Mouse (Mus musculus) megakaryocyte progenitor cell, adult 5-6 weeks (primary cell): Measurements from ENCODE around the gene Ifitm6. TPM values are rescaled to one million over a fixed set of nuclear protein-coding genes. Genes with fewer than 3 reads are reported as not detected.
"Not testable (repeated sequence)": the region's sequence is repeated elsewhere in the genome, so short reads cannot be mapped to it uniquely, and the experiment has no call there.

Source experiments
- ATAC-seq: replicated peaks from 2 replicates; pipeline ENCODE4 v1.8.0; 2016; ENCODE audit warnings: mild to moderate bottlenecking, moderate TSS enrichment, inconsistent platforms; ENCODE audit not compliant: poor library complexity
- total RNA-seq, 2 experiments: library from RNA; stranded (forward) in 1 of 2; stranded (reverse) in 1 of 2; fragments of 157-497, 149-512 nt in 1 of 2; fragments of 200-1000 nt in 1 of 2; gene quantifications; 2 replicates each; pipeline versions ENCODE4 v1.2.3 to v1.2.4; 2015 to 2017

The Ifitm6 gene
- 81.7 and 90.1 TPM in 2 replicates for total RNA-seq (2015)
- 37.7 and 55.9 TPM in 2 replicates for total RNA-seq (2017)

GRCm38 (mm10) chr7:141017824-141018223, at the start of gene Ifitm6:
TSS of gene Ifitm6 (minus strand) at chr7:141017924.
- ATAC-seq = not testable (repeated sequence)

- peak; percentile 14; the same call in 1 of the 2 replicates for ATAC-seq
These were observed 46.9 kb upstream of the Ifitm6 start for GRCm38 (mm10) chr7:141064576-141064975.

- peak; percentile 64 for ATAC-seq
These were observed 46.5 kb upstream of the Ifitm6 start for GRCm38 (mm10) chr7:141064175-141064574.

GRCm38 (mm10) chr7:141063353-141063752, 45.6 kb upstream of the Ifitm6 start:
- ATAC-seq = no peak

GRCm38 (mm10) chr7:141062525-141062924, 44.8 kb upstream of the Ifitm6 start:
- no peak for ATAC-seq

- no peak for ATAC-seq
These were observed 43.6 kb upstream of the Ifitm6 start for GRCm38 (mm10) chr7:141061269-141061692.

GRCm38 (mm10) chr7:141060426-141061242, 42.9 kb upstream of the Ifitm6 start, which contains the start of gene B4galnt4:
TSS of gene B4galnt4 (plus strand) at chr7:141061104.
- peak; percentile 41 for ATAC-seq

- no peak for ATAC-seq
These were observed 42.2 kb upstream of the Ifitm6 start for GRCm38 (mm10) chr7:141059929-141060328.

GRCm38 (mm10) chr7:141058601-141059341, 41.0 kb upstream of the Ifitm6 start:
- no peak for ATAC-seq

- ATAC-seq = no peak
These were observed 39.8 kb upstream of the Ifitm6 start for GRCm38 (mm10) chr7:141057541-141057940.

GRCm38 (mm10) chr7:141056976-141057375, 39.3 kb upstream of the Ifitm6 start:
- ATAC-seq = peak; percentile 68

- no peak for ATAC-seq
These were observed 38.1 kb upstream of the Ifitm6 start for GRCm38 (mm10) chr7:141055785-141056184.

GRCm38 (mm10) chr7:141052421-141052820, 34.7 kb upstream of the Ifitm6 start:
- no peak for ATAC-seq

GRCm38 (mm10) chr7:141052016-141052415, 34.3 kb upstream of the Ifitm6 start:
- no peak for ATAC-seq

- ATAC-seq = no peak
These were observed 33.4 kb upstream of the Ifitm6 start for GRCm38 (mm10) chr7:141051060-141051685.

- ATAC-seq = no peak
These were observed 31.6 kb upstream of the Ifitm6 start for GRCm38 (mm10) chr7:141049326-141049725.

- peak; percentile 70 for ATAC-seq
These were observed 30.8 kb upstream of the Ifitm6 start for GRCm38 (mm10) chr7:141048226-141049218.

- no peak for ATAC-seq
These were observed 30.0 kb upstream of the Ifitm6 start for GRCm38 (mm10) chr7:141047581-141048225.

GRCm38 (mm10) chr7:141046931-141047580, 29.3 kb upstream of the Ifitm6 start:
- ATAC-seq = peak; percentile 71
